Mouse (Mus musculus) ovary, postnatal 14 days (tissue): Measurements from ENCODE around the gene Nxph4.

Experiments
- DNase-seq: peaks from one replicate; pipeline ENCODE4 v3.0.0; 2022; ENCODE audit warnings: low spot score

Gene Nxph4

DNA sequence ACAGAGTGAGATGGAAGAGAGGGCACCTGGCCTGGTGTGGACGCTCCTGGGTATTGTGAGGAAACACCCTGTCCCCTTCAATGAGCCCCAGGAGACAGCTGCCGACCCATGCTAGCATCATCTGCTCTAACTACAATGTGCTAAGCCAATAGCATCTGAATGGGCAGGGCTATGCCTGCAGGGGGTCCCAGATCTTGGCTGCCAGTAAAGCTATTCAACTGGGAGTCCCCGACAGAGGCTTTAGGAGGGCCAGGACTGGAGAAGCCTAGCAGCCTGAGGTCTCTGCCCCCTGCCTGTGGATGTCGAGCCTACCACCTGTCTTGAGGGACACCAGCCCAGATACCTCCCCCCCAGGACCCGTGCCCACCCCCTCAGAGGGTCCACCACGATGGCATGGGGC, 8.4 kb upstream of the Nxph4 start:
- no peak for DNase-seq

DNA sequence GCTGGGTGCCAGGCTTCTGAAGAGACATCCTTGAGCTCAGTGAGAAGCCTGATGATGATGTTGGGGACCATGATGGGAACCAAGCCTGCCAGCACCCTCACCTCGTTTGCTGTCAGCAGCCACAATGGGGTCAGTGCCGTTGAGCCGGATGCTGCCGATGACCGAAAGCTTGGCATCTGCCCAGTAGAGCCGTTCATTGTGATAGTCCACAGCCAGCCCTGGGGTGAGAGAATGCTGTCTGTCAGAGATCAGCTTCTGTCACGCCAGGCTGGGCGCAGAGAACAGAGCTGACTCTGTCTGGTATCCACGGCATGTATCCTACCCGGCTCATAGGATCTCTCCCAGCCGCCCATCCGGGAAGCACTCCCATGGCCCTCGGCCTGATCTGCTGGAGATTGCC, 7.7 kb upstream of the Nxph4 start:
- no peak for DNase-seq

DNA sequence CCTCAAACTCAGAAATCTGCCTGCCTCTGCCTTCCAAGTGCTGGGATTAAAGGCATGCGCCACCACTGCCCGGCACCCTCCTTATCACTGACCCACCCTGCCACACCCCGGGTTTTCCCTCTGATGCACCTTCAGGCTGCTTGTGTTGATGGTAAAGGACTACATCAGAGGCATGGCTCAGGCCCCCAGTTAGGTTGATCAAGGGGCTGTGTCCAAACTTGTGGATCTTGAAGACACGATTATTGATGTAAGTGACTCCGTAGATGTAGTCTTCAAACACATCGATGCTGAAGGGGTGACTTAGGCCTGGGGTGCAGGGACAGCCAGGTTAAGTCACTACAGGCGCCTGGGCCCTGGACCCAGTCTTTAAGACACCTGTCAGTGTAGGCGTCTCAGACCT, 7.2 kb upstream of the Nxph4 start:
- DNase-seq, result no peak

DNA sequence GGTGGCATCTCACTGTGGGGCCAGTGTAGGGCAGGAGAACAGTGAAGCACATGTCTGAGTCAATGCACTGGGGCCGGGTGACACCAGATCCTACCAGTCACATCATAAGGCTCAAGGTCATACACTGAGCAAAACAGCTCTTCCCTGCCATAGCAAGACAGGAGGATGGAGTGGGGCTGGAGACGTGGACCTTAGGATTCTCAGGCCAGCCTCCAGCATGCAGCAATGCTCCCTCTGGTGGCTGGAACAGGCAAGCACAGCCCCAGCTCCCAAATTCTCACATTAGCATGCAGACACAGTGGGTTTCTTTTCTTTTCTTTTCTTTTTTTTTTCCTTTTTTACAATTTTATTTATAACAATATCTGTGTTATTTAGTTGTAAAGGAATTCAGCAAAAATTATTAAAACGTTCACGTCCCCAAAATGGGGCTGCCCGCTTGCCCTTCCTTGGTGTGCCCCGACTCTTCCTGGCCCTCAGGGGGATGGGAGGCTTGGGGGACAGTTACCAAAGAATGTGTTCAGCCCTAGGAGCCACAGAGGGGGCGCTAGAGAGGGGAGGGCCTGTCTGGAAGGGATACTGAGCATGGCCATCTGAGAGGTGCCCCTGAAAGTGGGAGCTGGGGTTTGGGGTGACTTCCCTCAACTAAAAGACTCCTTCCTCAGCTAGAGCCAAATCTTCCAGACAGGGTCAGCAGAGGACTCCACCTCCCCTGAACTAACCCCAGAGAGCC, 3.7 kb upstream of the Nxph4 start:
- DNase-seq, result peak; percentile 80

DNA sequence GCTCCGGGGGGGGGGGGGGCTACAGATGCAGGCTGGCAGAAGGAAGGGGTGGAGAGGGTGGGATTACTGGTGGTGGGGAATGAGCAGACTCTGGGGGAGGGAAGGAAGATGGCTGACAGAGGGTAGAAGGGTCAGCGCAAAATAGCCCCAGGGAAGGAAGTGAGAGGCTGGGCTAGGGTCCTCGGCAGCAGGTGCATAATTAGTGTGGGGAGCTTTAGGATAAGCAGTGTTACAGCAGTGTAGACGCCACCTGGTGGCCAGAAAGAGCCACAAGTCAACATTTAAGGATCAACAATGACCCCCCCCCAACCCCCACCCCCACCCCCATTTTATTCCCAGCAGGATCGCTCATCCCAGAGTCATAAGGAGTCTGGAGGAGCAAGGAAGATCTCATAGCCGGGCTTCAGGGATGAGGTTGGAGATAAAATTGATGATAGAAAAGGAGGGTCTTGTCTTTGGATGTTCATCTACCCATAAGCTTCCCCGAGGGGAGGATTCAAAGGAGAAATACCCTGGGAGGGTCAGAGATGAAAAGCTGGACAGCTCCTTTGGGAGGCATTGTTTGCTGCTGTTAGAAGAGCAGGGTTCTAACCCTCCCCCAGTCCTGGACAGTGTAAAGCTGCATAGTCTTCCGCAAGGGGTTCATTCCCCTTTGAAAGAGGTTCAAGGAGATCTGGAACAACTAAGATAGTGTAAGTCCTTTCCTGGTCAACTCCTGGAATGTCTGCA, 2.4 kb upstream of the Nxph4 start:
- DNase-seq, result no peak

DNA sequence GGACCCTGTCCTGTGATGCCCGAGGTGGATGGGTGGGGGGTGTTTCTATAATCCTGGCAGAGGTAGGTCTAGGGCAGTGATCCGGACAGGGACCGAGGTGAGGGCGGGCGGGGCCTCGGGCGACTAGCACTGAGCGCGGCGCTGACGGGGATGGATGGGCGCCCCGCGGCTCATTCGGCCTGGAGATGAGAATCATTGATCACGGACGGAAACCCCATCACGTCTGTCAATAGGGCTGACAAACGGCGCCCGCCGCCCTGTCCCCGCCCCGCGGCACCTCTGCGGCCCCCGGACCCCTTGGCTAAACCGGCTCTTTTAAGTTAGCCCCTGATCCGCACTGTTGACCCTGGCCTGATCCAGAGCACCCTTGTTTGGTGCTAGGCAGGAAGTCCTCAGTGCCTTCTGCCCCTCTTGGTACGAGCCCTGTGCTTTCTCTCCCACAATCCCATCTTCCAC, 598 bp upstream of the Nxph4 start:
- no peak for DNase-seq

DNA sequence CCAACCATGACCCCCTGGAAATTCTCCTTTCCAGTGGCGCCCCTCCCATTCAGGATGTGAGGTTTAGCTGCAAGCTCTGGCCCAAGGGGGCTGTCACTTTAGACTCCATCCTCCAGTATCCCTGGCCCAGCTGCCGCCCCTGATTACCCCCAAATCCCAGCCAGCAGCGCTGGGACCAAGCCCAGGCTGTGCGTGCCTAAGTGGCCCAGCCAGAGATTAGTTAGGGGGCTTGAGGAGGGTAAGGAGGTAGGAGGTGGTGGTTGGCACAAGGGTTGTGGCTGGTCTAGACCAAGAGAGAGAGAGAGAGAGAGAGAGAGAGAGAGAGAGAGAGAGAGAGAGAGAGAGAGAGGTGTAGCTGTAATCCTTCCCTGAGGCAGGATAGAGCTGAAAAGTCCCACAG, 2.8 kb downstream of the Nxph4 start:
- DNase-seq, result no peak

DNA sequence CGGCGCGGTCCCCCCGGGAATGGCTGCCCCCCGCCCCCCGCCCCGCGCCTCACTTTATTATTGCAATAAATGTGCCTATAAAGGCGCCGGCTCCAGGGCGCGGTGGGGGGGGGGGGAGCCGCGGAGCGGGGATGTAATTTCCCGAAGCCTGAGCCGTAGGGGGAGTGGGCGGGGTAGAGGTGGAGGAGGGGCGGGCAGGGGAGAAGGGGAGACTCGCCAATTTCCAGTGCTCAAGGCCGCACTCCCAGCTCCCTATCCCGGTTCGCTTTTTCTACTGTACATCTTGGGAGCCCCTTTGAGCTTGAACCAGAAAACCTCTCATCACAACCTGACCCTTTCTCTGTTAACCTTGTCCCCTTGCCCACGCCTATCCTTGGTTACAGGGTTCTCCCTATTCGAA, 3.4 kb downstream of the Nxph4 start:
- DNase-seq, result no peak

DNA sequence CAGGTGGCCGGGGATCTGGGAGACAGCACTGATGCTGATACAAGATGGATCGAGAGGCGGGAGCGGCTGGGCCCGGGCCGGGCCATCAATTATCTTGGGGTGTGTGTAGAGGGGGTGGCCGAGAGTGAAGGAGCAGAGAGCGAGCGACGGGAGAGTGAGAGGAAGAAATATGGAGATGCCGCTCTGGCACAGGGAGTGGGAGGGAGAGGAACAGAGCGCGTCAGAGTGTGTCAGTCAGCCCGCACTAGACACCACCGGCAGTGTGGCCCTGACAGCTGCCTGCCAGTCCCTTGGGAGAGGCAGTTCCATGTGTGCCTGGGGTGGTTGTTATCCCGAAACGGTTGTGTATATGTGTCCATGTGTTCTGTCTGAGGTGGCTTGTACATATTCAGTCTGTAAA, 6.9 kb downstream of the Nxph4 start:
- DNase-seq, result no peak

DNA sequence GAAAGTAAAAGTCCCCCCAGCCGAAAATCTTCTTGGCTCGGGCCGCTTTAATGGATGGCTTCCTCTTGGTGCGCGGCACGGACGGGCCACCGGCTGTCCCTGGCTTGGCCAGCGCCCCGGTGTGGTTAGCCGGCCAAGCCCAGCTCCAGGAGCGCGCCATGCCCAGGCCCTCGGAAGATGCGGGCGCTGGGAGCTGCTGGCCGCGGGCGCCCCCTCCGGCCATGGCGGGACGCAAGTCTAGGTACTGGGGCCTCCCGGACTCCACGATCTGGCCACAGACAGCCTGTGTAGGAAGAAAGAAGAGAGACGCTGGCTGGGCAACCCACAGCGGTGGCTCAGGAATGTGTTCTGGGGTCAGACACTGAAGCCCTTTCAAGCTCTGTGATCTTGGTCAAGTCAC, 7.7 kb downstream of the Nxph4 start:
- no peak for DNase-seq

DNA sequence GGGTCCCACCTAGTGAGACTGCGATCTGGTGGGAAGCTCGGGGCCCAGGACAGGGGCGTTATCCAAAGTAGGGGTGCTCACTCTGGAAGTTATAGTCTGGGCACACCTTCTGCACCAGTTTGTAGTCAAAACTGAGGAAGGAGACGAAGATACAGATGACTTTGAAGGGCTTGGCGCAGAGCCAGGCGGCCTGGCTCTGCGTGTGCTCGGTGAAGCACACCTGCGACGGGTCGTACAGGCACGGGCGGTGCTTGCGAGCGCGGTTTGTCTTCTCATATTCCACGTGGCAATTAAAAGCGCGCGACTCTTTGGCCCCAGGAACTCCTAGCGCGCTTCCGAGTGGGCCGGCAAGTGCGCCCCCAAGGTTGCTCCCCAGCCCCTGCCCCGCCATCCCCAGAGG, 8.3 kb downstream of the Nxph4 start:
- DNase-seq, result no peak

DNA sequence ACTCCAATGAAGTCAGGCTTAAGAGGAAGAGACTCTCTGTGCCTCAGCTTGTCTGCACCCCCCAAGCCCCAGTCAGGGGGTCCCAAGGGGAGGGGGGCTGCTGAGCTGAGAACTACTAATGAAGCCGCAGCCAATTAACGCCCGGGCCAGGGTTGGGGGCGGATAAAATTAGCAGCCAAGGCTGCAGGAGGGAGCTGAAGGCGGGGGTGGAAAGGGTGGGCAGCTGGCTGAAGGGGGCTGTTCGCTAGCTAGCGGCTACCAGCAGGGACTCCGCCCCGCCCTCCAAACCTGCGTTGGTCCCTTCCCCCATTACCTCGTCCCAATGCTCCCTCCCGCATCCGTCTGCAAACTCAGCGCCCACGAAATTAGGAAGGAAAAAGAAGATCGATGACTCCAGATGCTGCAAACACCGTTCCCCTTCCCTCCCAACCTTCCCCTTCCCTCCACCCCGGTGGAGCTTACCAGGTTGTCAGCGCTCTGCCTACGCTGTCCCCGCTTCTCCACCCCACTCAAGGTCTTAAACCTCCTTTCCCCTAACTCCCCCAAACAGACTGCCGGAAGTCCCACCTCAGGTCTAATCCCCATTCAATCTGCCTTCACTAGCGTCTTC, 9.6 kb downstream of the Nxph4 start:
- DNase-seq, result no peak

DNA sequence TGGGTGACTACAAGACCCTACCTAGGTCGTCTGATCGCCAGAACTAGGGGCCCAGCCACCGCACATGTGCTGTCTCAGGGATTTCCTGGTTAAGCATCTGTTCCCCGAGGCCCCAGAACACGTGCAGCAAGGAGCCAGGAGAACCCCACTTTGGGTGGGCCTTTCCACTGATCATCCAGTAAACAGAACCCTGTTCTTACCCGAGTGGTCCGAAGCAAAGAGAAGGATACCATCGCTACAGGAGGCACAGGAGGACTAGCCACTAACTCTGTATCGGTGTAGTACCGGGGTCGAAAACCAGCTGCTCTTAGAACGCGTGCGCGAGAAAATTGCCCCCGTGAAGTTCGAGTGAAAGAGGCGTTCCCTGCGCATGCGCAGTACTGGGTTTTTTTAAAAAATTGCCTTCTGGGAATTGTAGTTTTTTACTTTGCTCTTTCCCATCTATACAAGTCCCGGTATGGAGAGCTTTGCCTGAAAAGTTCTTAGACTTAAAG, 12.2 kb downstream of the Nxph4 start, which contains the start of gene Shmt2:
Shmt2 (minus strand) TSS at position 357 of the 494 bp plus-strand sequence.
- peak; percentile 73 for DNase-seq

DNA sequence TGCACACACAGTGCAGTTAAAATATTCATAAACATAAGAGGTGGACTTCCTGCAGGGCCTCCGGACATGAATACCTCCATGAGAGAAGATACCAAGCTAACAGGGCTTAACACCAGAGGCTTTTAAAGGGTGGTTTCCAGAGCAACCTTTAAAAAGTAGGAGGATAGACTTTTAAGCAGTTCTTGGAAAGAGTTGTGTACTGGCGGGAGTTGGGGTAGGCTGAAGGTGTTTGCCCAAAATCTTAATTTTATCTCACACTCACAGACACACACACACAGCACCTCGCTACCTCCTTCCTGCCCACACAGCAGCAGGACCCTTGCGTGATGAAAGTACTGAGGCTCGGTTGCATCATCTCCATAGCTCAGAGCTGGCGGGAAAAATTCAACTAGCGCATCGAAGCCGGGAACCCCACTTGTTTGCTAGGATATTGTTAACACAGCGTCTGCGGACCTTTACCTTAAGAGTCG, 12.7 kb downstream of the Nxph4 start:
- DNase-seq, result no peak

DNA sequence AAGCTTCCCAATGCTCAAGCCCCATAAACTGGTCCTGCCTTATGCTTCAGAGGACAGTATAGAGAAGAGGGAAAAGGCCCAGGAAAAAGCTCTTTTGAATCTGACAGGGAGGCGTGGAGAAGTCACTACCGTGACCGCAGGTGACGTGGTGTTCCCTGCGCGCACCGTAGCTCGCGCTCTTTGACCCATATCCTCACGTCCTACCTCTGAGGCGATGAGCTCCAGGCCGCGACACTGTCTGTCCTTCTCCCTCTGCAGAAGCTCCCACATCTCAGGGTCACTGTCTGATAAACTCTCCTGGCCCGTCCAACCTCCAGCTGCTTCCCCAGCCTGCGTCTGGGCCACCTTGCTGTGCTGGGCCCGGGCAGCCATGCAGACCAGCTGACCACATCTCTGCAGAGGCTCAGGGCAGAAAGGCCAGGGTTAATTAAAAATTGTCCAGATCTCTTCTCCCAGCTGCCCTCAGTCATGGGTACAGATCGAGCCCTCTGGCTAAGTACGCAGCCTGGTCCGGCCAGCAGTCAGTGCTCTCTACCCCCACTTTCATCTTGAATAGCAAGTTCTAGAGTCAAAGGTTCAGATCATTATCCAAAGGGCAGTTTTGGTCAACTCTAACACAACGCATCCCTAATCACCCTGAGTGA, 13.5 kb downstream of the Nxph4 start:
- no peak for DNase-seq

DNA sequence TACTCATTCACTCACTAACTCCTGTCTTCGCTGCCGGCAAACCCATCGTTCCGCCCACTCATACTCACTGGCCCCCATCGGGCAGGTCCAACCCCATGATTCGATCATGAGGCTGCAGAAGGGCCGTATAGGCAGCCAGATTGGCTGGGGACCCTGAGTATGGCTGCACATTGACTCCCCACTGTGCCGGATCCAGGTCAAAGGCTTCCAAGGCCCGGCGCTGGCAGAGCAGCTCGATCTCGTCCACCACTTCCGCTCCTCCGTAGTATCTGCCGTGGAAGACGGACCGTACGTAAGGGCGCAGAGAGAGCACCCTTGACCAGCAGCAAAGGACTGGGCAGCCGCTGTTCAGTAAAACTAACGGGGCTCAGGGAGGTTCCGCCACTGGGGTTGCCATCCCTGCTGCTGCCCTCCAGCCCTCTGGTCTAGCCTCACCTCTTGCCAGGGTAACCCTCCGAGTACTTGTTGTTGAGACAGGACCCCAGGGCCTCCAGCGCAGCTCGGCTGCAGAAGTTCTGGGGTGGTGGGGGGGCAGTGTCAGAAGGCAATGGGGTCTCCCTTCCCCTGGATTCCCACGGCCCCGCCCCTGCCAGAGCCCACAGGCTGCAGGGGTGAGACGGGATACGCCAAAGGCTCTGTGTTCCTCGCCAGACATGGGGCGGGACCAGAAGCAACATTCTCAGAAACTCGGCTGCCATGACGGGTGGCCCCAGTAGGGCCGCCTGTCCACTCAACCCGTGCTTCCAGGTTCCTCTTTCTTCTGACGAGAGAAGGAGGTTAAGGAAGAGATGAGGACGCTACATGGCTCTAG, 14.3 kb downstream of the Nxph4 start:
- DNase-seq, result no peak

DNA sequence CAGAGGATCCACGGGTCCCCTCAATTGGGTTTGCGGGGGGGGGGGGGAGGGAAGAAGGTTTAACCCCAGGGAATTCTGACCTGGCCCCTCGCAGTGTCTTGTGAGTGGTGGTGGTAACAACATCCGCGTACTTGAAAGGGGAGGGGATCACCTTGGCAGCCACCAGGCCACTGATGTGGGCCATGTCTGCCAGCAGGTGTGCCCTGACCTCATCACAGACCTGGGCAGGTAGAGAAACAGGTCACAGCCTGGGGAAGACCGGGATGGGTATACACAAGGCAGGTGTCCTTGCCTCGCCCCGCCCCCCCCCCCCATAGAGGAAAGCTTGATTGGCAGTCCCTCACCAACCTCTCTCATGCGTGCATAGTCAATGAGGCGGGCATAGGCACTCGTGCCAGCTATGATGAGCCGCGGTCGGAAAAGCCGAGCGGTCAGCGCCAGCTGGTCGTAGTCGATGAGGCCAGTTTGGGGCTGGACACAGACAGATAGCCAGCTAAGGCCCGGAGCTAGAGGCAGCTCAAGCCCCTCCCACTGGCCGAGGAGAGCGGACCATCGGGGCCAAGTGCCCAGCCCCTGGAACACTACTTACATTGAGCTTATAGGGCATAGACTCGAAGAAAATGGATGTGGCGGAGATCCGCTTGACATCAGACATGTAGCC, 15.2 kb downstream of the Nxph4 start:
- no peak for DNase-seq

DNA sequence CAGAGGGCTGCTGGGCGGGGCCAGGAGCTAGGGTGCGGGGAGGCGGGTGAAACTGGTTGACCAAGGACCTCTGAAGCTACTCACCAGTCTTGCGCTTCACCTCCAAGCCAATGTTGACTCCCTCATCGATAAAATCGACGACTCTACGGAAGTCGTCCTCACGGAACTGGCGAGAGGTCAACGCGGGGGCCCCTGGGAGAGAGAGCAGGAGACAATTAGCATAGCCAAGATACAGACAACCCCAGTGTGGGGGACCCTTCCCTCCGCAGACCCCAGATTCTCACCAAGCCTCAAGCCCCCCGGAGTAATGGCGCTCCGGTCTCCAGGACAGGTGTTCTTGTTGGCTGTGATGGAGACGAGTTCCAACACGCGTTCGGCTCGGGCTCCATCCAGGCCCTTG, 16.4 kb downstream of the Nxph4 start:
- no peak for DNase-seq

DNA sequence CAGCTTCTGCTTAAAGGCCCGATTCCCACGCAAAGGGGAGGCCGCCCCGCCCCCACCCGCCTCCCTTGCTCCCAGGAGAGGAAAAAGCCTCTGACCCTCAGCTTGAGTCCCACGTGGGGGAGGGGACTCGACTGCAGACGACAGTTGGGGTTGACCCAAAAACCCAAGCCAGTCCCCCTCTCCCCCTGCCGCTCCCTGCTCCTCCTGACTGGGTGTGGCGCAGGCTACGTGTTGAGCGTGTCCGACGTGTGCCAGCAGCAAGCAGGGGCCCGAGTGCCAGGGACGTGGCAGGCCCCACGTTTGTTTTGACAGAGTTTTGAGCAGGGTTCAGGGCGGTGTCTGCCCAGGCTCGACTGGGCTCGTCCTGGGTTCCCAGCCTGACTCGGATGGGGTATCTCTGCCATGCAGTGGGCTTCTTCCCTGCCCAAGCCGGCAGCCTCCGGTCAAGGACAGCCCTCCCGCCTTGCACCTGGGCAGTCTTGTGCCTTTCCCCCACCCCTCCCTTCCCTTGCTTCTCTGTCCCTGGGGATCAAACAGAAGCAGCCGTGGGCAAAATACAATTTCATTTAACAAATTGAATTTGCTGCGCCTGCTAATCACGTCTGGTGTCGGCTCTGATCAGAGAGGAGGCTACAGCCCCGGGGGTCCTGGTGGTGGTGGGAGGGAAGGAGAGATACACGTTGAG, 17.6 kb downstream of the Nxph4 start:
- DNase-seq, result no peak

DNA sequence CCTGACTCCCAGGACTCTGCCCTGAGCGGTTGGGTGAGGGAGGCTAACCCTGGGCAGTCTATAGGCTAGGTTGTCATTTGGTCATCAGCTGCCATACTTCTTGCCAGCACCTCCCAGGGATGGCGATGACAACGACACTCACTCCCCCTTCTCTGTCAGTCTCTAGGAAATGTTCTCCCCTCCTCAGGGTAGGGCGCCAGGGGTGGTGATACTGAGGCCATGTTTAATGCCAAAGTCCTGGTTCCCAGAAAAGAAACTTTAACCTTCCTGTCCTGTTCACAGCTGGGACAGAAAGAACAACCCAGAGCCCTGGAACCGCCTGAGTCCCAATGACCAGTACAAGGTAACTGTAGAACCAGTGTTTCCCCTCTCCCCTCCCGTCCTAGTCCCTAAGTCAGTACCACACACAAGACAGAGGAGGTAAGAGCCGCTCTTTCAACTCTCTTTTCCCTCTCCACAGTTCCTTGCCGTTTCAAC, 18.3 kb downstream of the Nxph4 start:
- DNase-seq, result no peak
